Mouse (Mus musculus) gastrocnemius, adult 18-20 months (tissue): Measurements from ENCODE around the gene Dgcr2. TPM values are rescaled to one million over a fixed set of nuclear protein-coding genes. Genes with fewer than 3 reads are reported as not detected.
A peak's percentile ranks its signal among the peaks of the same experiment; 100 is the strongest.

Experiments
- DNase-seq: peaks from one replicate; pipeline ENCODE4 v3.0.0; 2021; ENCODE audit warnings: low spot score
- total RNA-seq, 2 experiments: library from RNA; stranded (reverse); gene quantifications; 2 replicates each; pipeline ENCODE4 v1.2.3; 2021

Dgcr2 gene
- total RNA-seq, 2 experiments from 2014 or later: 20.3 to 21.4 TPM

DNA sequence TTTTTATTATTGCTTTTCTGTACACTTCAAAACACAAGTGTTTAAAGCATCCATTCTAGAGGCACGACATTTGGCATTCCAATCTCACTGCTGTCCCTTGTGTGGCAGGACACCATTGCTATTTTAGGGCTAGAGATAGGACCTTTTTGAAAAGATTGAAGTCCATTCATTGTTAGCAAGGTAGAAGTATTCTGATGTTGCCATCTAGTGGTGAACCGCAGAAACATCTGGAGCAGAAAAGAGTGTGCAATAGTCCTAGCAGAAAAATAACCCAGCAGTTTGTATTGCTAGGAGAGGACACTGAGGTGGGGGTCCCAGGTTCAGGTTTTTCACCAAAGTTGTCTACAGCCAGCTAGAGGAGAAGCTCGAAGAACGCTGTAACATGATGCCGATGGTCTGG is 86.2 kb downstream of the Dgcr2 start:
- DNase-seq: peak; percentile 57

DNA sequence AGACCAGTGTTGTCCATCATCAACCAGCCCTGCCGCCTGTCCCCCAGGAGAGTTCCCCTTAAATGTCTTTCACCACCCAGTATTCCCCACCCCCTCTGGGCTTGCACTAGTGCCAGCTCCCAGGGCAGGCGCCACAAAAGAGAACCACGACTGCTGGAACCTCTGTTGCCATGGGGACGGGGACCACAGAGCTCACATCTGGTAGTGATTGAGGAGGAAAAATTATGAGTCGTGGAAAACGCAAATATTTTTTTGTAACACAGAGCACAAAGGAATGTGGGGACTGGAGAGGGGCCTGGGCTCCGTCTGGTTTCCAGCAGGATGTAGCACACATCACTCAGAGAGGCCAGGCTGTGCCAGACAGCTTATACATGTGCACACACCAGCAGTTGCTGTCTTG is 88.7 kb downstream of the Dgcr2 start:
- peak; percentile 72 for DNase-seq

DNA sequence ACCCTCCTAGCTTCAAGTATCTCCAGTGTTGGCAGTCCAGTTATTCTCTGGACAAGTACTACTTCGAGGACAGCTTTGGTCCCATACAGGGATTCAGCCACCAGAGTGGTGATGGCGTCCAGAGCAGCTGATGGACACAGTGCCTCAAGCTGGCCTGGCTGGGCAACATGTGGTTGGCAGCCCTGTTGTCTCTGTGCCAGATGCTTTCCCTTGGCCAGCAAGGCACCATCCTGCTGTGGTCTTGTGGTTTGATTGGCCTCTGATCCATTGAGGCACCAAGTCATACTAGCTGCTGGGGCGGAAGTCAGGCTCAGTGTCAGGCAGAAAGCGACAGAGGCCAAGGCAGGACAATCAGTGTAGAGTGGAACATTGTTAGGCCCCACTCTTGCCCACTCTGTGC is 89.2 kb downstream of the Dgcr2 start:
- DNase-seq: no peak

DNA sequence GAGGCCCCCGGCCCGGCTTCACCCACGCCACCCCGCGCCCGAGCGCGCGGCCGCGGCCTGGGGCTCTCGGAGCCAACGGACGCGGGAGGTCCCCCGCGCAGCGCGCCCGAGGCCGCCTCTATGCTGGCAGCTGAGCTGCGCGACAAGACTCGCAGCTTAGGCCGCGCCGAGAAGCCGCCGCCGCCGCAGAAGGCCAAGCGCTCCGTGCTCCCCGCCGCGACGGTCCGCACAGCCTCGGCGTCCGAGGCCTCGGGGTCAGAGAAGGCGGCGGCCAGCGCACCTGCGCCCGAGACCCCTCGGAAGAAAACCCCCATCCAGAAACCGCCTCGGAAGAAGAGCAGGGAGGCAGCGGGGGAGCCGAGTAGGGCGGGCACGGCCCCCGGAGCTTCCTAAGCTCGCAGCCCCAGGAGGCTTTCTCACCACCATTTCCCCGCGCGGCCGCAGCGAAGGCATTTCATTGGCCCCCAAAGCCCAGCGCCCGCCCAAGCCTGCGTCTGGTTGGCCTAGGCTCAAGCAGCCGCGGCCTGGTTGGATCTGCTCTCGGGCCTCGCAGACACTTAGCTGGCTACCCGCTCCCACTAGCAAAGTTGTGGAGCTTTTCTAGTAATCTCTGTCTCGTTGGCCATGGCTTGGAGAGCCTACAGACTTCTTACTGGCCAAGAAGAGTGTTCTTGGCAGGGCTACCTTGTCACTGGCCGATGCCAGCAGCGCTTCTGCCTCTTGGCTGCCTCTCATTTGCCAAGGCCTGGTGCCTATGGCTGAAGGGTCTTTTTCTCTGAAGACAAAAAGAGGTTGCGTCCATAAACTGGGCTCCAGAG is 91.0 kb downstream of the Dgcr2 start:
- peak; percentile 89 for DNase-seq

DNA sequence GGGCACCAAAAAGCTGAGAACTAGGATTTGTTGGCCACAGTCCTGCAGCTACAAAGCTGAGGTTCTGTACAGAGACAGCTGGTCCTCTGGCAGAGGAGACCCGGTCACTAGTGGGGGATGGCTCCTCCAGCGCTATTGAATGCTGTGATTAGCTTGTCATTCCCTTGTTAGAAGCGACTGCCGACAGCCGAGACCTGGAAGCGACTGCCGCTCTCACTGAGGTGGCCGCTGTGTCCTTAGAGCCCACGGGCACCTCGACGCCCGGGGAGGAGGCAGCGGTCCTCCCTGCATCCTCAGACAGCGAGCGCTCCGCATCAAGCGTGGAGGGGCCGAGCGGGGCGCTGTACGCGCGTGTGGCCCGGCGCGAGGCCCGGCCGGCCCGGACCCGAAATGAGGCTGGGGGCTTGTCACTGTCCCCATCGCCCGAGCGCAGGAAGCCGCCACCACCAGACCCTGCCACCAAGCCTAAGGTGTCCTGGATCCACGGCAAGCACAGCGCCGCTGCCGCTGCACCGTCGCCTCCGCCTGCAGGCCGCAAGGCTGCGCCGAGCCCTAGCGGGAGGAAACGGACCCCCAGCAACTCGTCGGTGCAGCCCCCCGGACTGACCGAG is 91.7 kb downstream of the Dgcr2 start:
- DNase-seq: no peak

DNA sequence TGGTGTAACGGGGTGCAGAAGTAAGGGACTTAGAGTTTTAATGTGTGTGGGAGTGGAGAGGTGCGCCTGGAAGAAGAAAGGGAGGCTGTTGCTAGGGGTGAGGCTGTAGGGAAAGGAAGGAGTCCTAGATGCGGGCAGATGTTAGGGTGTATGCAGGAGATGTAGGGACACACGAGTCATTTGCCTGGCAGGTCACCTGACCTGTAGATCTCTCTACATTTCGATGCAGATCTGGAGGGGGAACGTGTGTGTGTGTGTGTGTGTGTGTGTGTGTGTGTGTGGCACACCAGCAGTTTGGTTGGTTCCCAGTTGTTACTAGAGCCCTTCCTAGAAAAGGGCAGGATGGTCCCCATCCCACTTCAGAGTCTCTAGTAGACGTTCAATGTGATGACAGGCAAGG is 93.4 kb downstream of the Dgcr2 start:
- DNase-seq: no peak

DNA sequence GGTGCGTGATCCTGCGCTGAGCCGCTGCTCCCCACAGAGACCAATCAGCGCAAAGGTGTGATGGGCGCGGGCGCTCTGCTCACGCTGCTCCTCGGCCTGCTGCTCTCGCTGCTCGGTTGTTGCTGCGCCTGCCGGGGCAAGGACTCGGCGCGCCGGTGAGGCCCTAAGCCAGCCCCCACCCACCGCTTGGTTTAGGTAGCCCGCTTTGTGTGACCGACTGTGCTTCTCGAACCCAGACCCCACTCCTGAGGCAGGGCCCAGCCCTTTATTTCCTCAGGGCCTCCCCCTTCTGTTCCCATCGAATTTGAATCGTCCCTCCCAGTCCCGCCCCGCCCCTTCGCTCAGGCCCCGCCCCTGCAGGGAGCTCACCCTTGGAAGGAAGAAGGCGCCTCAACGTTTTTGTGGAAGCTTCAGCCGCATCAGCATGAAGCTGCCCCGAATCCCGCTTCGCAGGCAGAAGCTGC is 93.9 kb downstream of the Dgcr2 start:
- DNase-seq: no peak

DNA sequence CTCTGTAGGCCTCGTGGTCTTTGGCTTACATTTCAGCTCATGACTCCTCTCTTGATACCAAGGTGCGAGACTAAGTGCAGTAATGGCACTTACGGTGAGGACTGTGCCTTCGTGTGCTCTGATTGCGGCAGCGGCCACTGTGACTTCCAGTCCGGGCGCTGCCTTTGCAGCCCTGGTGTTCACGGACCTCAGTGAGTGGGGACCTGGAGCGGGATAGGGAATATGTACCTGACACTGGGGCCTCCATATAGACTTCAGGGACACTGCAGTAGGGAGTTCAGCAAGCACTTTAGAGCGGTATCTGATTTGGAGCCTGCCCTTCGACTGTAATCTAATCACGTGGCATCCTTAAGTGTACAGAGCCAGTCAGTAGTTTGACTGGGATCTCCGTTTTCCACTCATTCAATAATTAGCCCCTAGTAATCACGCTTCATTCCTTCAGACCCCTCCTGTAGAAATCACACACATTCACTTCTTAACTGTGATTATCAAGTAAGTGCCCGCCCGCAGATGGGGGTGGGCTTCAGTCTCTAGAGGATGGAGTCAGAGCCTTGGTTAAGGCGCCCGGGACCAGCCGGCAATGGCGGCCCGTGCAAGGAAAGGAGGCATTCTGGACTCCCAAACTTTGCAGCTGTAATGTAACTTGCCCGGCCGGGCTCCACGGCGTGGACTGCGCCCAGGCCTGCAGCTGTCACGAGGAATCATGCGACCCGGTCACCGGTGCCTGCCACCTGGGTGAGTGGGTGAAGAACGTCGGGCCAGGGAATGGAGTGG is 94.5 kb downstream of the Dgcr2 start:
- DNase-seq: no peak

DNA sequence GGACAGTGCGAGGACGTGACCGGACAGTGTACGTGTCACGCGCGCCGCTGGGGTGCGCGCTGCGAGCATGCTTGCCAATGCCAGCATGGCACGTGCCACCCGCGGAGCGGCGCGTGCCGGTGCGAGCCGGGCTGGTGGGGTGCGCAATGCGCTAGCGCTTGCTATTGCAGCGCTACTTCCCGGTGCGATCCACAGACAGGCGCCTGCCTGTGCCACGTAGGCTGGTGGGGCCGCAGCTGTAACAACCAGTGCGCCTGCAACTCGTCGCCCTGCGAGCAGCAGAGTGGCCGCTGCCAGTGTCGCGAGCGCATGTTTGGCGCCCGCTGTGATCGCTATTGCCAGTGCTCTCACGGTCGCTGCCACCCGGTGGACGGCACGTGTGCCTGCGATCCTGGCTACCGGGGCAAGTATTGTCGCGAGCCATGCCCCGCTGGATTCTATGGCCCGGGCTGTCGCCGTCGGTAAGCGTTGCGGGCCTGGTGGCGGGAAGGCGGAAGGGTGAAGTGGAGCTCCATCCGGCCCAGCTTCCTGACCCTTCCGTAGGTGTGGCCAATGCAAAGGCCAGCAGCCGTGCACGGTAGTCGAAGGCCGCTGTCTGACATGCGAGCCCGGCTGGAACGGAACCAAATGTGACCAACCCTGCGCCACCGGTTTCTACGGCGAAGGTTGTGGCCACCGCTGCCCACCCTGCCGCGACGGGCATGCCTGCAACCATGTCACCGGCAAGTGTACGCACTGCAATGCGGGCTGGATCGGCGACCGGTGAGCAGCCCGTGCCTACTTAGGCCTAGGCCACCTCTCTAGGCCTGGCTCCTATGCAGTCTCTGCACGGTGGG is 95.3 kb downstream of the Dgcr2 start:
- no peak for DNase-seq

DNA sequence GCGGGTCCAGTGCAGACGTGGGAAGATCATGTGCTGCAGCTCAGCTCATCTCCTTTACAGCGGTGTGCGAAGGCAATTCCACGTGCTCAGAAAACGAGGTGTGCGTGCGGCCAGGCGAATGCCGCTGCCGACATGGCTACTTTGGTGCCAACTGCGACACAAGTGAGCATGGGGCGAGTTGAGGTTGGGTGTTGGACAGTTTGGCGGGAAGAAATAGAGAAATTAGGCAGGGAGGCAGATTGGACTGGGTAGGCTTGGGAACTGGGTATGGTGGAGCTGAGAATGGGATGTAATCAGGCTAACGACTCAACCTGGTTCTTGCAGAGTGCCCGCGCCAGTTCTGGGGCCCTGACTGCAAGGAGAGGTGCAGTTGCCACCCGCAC is 95.9 kb downstream of the Dgcr2 start:
- DNase-seq: no peak

DNA sequence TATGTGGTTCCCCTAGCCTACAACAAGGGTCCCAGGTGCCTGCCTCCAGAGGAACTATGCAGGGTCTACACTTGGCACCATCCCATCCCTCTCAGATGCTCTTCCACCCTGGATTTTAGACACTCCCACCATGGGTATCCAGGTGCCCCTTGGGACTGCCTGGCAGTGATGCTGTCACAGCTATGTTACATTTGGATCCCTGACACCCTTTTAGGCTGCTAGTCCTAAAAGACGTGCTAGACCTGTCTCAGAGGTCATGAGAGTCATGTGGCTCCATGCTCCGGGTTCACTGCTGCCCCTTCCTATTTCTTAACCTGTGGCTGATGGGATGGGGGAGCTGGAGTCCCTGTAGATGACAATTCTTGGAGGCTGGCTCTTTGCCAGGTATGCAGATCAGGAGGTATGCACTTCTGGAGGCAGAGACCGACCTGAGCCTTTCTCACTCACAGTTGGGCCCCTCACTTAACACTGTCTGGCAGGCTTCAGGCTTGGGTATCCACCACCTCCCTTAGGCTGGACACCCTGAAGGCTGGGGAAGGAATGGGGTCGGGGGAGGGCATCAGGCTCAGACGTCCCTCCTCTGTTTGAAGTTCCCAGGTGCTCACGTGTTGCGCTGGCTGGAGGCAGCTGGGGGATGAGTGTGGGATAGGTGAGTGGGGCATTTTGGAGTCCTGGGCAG is 96.4 kb downstream of the Dgcr2 start:
- DNase-seq: no peak

DNA sequence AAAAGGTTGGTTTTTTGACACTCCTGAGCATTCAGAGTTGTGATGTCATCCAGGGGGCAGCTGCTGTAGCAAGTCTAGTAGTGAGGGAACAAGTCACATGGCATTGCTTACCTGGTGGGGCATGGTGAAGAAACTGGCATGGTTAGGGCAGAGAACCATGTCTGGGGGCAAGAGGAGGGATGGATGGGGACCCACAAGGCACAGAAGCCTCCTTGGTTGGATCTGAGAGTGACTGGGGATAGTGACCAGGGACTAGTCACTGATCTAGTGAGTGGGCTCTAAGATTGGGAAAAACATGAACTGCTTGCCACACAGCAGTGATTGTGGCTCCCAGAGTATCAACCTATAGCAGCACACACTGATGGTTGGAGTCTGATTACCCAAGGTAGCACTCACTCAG is 98.8 kb downstream of the Dgcr2 start:
- no peak for DNase-seq

DNA sequence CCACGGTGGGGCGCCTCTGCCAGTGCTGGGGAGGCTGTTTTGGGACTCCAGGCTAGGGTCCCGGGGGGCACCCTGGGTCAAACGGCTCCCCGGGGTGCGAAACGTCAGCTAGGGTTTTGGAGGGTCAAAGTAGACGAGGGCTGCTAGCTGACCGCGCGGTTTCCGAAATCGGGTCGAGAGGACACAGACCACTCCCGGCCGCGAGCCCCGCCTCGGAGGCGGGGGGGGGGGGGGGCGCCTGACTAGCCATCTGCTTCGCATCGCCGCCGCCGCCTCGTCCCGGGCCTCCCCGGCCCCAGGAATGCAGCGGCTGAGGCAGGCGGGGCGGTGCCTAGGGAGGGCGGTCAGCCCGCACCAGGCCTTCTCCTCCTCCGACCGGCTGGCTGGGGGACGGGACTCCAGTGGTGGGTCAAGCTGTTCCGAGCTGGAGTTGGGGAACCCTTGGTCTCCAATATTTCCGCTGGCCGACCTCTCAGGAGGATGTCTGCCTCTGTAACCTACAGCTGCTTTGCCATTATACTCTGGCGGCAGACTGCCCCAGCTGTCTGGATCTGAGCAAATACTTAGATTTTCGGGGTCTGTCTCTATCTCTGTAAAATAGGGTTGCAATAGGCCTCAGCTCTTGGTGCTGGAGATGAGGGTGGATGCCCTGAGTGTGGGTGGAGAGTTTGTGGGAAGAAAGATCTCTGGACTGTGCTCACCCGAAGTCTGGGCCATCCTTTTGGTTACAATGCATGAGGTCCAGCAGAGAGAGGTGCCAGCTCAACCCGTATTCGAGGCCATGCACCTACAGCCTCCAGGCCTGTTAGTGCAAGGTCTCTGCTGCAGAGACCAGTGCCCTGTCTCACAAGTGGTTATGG is 99.8 kb downstream of the Dgcr2 start:
- peak; percentile 60 for DNase-seq

DNA sequence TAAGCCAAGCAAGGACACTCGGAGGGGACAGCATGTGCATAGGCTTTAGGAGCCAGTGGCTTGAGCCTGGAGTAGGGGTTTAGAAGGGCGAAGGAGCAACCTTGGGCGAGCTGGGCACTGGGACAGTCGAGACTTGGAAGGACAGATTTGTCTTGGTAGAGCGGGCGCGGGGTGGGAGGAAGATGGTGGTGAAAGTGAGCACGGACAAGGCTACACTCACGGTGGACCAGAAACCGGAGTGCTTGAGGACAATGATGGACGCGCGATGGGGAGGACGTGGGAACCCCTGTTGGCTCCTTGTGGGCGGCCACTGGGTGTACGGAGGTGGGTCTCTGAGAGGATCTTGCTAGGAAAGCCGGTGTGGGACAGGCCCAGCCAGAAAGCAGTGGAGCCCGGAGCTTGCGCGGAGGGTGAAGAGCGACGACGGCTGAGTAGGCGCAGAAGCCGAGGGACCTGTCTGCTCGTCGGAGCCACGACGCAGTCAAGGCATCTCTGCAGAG is 100.5 kb downstream of the Dgcr2 start:
- DNase-seq: no peak

DNA sequence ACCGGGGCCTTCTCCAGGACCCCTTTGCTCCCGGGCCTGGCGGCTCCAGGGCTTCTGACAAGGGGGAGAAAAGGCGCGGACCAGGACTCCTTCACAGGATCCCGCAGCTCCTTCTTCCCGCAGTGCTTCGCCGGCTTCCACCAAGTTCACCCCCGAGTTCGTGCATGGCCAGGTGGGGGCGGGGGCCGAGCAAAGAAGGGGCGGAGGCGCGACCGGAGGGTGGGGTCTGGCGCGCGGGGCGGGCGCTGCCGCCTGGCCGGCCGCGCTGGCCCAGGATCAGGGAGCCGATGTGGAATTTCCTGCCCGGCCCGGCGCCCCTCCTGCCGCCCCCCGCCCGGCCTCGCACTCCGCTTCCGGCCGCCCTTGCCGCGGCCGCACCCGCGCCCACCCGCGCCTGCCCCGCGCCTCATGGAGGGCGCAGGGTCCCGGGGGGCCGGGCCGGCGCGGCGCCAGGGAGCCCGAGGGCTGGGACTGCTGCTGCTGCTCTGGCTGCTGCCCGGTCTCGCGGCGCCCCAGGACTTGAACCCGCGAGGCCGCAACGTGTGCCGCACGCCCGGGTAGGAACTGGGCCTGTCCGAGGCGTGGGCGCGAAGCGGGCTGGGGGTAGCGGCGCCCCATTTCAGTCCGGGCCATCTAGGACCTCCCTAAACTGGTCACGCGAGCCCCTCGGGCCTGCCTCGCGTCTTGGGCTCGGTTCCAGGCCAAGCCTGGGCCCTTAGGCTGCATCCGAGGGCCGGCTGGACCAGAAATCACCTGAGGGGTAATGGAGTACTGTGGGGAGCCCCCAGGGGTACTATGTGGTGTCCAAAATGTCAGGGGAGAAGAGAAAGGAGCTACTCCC is 101.2 kb downstream of the Dgcr2 start, which contains the start of gene Scarf2:
Gene Scarf2, plus strand, starts transcription at position 312 of the 841 bp plus-strand sequence.
- peak; percentile 39 for DNase-seq

DNA sequence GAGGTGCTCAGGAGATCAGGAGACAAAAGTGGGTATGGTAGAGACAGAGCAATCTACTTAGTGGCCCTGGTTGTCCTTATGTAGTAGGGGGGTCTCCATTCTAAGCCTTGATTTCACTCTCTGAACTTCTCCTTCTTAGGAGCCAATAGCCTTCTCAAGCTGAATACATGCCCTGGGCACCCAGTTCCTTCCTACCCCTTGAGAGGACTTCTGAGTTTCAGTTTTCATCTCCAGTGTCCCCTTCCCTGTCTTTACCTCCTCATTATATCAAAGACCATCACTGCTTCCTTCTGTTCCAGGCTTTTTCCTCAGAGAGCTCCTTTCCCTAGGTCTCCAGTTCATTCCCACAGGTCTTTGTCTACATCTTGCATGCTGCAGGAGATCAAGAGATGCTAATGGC is 101.8 kb downstream of the Dgcr2 start:
- no peak for DNase-seq

DNA sequence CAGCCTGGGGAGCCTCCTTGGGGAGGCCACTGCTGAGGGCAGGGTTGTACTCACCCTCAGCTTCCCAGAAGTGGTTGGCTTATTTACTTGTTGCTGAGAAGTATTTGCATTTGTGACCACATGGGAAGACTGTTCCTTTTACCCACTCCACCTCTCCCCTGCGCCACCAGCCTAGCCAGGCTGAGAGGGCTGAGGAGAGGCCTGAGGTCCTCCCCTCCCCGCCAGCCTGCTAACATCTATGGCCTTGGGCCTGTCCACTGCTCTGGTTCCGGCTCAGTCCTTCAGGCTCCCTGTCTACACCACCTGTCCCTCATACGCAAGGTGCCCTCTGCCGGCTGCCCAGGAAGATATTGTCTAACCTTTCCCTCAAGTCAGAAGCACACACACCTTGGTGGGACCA is 102.7 kb downstream of the Dgcr2 start:
- DNase-seq: no peak

DNA sequence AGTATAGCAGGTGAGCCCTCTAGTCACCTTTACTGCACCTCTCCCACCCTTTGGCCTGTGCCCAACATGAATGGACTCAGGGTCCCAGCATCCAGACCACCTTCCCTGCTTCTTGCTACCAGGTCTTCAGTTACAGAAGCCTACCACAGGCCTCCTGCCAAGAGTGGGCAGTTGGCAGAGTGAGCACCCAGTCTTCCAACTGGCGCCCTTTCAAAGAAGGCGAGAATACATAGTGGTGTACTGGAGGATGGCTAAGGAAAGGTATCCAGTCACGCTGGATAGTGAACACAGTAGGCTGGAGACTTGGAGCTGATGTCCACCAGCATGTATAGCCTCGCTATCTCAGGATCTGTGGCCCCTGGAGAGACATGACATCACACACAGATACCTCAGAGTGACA is 104.3 kb downstream of the Dgcr2 start:
- no peak for DNase-seq

DNA sequence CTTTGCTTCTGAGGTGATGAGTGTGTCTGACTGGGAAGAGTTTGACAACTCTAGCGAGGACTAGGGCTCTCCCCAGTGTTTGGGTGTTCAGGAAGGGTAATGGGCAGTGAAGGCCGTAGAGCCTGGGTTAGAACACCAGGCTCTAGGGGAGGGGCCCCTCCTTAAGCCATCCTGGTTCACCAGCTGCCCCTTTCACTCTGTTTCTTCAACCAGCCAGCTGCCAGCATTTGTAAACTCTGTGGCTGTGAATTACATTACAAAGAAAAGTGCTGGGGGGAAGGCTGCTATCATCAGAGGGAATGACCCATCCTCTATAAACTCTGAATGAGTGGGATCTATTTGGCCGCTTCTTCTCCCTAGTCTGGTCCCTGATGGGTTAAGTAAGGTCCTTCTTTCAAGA is 105.6 kb downstream of the Dgcr2 start:
- no peak for DNase-seq
